Comparison of ENCODE assay signal across 8 mouse cellular contexts in the genomic region with DNA sequence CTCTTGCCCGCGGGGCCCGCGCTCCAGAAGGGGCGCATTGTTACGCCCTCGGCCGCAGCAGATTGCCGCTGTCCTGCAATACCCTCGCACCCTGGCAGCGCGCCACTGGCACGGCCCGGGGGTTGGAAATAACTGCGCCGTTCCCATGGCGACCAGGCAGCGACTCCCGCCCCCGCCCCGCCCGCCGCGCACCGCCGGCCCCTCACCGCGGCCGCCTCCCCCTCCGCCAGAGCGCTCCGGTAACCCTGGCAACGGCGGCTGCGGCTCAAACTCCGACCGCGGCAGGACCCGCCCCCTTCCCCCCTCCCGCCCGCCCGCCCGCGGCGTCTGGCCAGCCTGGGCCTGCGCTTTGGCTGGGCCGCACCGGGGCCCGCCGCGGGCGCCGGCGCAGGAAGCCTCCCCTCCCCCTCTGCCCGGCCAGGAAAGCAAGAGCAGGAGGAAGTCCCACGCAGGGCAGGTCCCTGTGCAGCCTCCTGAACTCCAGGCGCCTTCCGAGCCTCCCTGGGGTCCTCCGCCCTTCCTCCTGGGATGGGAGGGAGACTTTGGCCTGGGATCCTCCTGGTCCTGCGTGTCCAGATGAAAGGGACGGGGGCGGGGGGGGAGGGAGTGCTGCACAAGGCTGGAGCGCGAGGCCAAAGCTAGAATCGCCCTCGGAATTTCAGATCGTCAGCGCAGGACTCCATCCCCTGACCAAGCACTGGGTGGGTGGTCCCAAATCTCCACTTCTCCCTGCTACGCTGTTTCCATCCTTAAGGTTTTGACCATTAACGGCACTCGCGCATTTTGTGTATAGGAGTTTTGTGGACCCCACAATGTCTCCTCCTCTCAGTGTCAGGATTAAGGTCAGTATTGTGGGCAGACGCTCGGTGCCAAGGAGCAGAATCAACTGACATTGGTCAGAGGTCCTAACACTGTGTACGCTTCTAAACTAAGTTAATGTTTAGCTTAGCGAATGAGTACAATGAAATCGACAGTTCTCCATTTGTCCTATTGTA. TPM values are rescaled to one million over a fixed set of nuclear protein-coding genes. Genes with fewer than 3 reads are reported as not detected.
DNase-seq lines count a peak whose midpoint lies in the region; ATAC-seq and TF ChIP-seq lines count a peak whose summit lies in the region.

No protein-coding gene starts in this region.

- H3K27me3 ChIP-seq in forebrain, embryonic 11.5 days (ENCODE audit: control insufficient read depth, insufficient read depth, low read length) = no peaks in the 10 kb centered on the region
- no peaks in the 10 kb centered on the region for H3K27me3 ChIP-seq in heart, embryonic 16.5 days (ENCODE audit: control insufficient read depth, insufficient read depth, low read length)
- H3K27me3 ChIP-seq in liver, postnatal 0 days (ENCODE audit: insufficient read depth, low read length) = 0 out of 2 replicates have a peak, but pooled peaks cover 3% of the 10 kb centered on the region
- no peaks in the 10 kb centered on the region for H3K27me3 ChIP-seq in neural tube, embryonic 13.5 days

- peak; percentile 95 for ATAC-seq in forebrain, embryonic 11.5 days (replicated peaks; ENCODE audit: low FRiP score)
- peak; percentile 96 for ATAC-seq in heart, embryonic 16.5 days (replicated peaks; ENCODE audit: extremely low read depth, insufficient read depth, low FRiP score)
- peak; percentile 91 for ATAC-seq in liver, postnatal 0 days
- ATAC-seq in neural tube, embryonic 13.5 days (ENCODE audit: low read depth) = peak; percentile 94

- peak overlapping the region; percentile 29 for H3K4me3 ChIP-seq in forebrain, embryonic 11.5 days (ENCODE audit: low read depth, low read length)
- H3K4me3 ChIP-seq in heart, embryonic 16.5 days (ENCODE audit: low read length) = peak overlapping the region; percentile 44
- peak overlapping the region; percentile 56 for H3K4me3 ChIP-seq in liver, postnatal 0 days (ENCODE audit: low read depth, low read length)
- peak overlapping the region; percentile 41 for H3K4me3 ChIP-seq in neural tube, embryonic 13.5 days

- no peaks in the 10 kb centered on the region for H3K9me3 ChIP-seq in forebrain, embryonic 11.5 days (ENCODE audit: control insufficient read depth, low read length)
- H3K9me3 ChIP-seq in heart, embryonic 16.5 days (replicated peaks; ENCODE audit: control insufficient read depth, low read length) = no peaks in the 10 kb centered on the region
- H3K9me3 ChIP-seq in liver, postnatal 0 days (ENCODE audit: low read length) = no peaks in the 10 kb centered on the region
- no peaks in the 10 kb centered on the region for H3K9me3 ChIP-seq in neural tube, embryonic 13.5 days

- no peak for TF ChIP-seq EP300 in liver, postnatal 0 days (IDR thresholded peaks at IDR 0.05; ENCODE audit: low read depth)

- under 1% methylated on average over 64 of the region's 77 CpGs for WGBS in forebrain, embryonic 11.5 days
- 2% methylated on average over 51 of the region's 77 CpGs for WGBS in heart, embryonic 16.5 days
- 3% methylated on average over 40 of the region's 77 CpGs for WGBS in liver, postnatal 0 days (ENCODE audit: insufficient replicate concordance)
- WGBS in neural tube, embryonic 13.5 days = under 1% methylated on average over 49 of the region's 77 CpGs

- peak; percentile 65 for TF ChIP-seq POLR2A in brain, embryonic 14.5 days (IDR thresholded peaks at IDR 0.05; ENCODE audit: borderline replicate concordance, extremely low read depth, insufficient read depth, insufficient read length, poor library complexity, severe bottlenecking)

- peak overlapping the region; percentile 67 for H3K4me2 ChIP-seq in forebrain, embryonic 11.5 days (ENCODE audit: low read depth, low read length, severe bottlenecking)
- peak overlapping the region; percentile 90 for H3K4me2 ChIP-seq in heart, embryonic 16.5 days (ENCODE audit: low read depth, low read length)
- peak overlapping the region; percentile 82 for H3K4me2 ChIP-seq in liver, postnatal 0 days (ENCODE audit: low read depth, low read length)
- H3K4me2 ChIP-seq in neural tube, embryonic 13.5 days = peak overlapping the region; percentile 63

- peak; percentile 90 for DNase-seq in CD4-positive helper T cell, adult 2 months (ENCODE audit: low read depth, low spot score)
- DNase-seq in brain, embryonic 14.5 days (ENCODE audit: low read depth) = peak; percentile 98
- DNase-seq in forebrain, embryonic 11.5 days (ENCODE audit: low spot score) = peak; percentile 99
- DNase-seq in kidney, postnatal 36 days = peak; percentile 97 to 99
- peak; percentile 92 for DNase-seq in liver, postnatal 0 days
- peak; percentile 62 for DNase-seq in telencephalon, adult 2 months (ENCODE audit: low read depth, low spot score)

- no peak for TF ChIP-seq CTCF in brain, embryonic 14.5 days (IDR thresholded peaks at IDR 0.05; ENCODE audit: borderline replicate concordance, extremely low read depth, insufficient read depth, insufficient read length)
- no peak for TF ChIP-seq CTCF in liver, postnatal 0 days (IDR thresholded peaks at IDR 0.05; ENCODE audit: low read depth)

- peaks cover 31% of the 10 kb centered on the region for H3K4me1 ChIP-seq in forebrain, embryonic 11.5 days (replicated peaks; ENCODE audit: control insufficient read depth, insufficient read depth, low read length)
- peaks cover 46% of the 10 kb centered on the region for H3K4me1 ChIP-seq in heart, embryonic 16.5 days (ENCODE audit: control insufficient read depth, insufficient read depth, low read length)
- H3K4me1 ChIP-seq in liver, postnatal 0 days (ENCODE audit: insufficient read depth) = peaks cover 41% of the 10 kb centered on the region
- H3K4me1 ChIP-seq in neural tube, embryonic 13.5 days (replicated peaks) = peaks cover 64% of the 10 kb centered on the region

- H3K36me3 ChIP-seq in forebrain, embryonic 11.5 days (ENCODE audit: control insufficient read depth, insufficient read depth, low read length) = no peaks in the 10 kb centered on the region
- no peaks in the 10 kb centered on the region for H3K36me3 ChIP-seq in heart, embryonic 16.5 days (ENCODE audit: control insufficient read depth, insufficient read depth)
- no peaks in the 10 kb centered on the region for H3K36me3 ChIP-seq in liver, postnatal 0 days (replicated peaks; ENCODE audit: insufficient read depth, low read length)
- no peaks in the 10 kb centered on the region for H3K36me3 ChIP-seq in neural tube, embryonic 13.5 days

- H3K9ac ChIP-seq in forebrain, embryonic 11.5 days (ENCODE audit: low read length) = peak overlapping the region; percentile 72
- peak overlapping the region; percentile 78 for H3K9ac ChIP-seq in heart, embryonic 16.5 days (ENCODE audit: low read length)
- peak overlapping the region; percentile 62 for H3K9ac ChIP-seq in liver, postnatal 0 days (replicated peaks)
- H3K9ac ChIP-seq in neural tube, embryonic 13.5 days = peak overlapping the region; percentile 76

- H3K27ac ChIP-seq in forebrain, embryonic 11.5 days (ENCODE audit: low read depth, low read length) = peak overlapping the region; percentile 98
- H3K27ac ChIP-seq in heart, embryonic 16.5 days (ENCODE audit: low read length) = peak overlapping the region; percentile 92
- H3K27ac ChIP-seq in liver, postnatal 0 days (ENCODE audit: low read depth) = peak overlapping the region; percentile 94
- peak overlapping the region; percentile 99 for H3K27ac ChIP-seq in neural tube, embryonic 13.5 days (replicated peaks)

RNA-seq across cellular contexts. Expression of a gene that starts 15.9 kb away (rescaled TPM):
- 34.8 and 52.4 TPM in 2 replicates for polyA plus RNA-seq in brain, embryonic 14.5 days (2012; rRNA removed)
- polyA plus RNA-seq in forebrain, embryonic 11.5 days (2014; fragmentation: Nextera tagmentation; extraction: Ambion mirVana) = 19.4 and 28.0 TPM in 2 replicates
- polyA plus RNA-seq in heart, embryonic 16.5 days (2015; fragmentation: Nextera tagmentation; extraction: Ambion mirVana) = 3.6 and 3.9 TPM in 2 replicates
- polyA plus RNA-seq in liver, postnatal 0 days (2015; fragmentation: Nextera tagmentation; extraction: Ambion mirVana) = 1.5 and 3.2 TPM in 2 replicates
- polyA plus RNA-seq in neural tube, embryonic 13.5 days (2015; fragmentation: Nextera tagmentation; extraction: Ambion mirVana) = 7.5 and 7.9 TPM in 2 replicates

Comparison
In these comparisons a context has a peak if more than half of its experiments do, and no peak if none do; other contexts are left out.
1. Peak in every context shown above with its lines: DNase-seq, ATAC-seq, H3K4me3 ChIP-seq and H3K27ac ChIP-seq.